Mouse (Mus musculus): ENCODE measurements around the gene Gucd1.
"Not testable (repeated sequence)": the region's sequence is repeated elsewhere in the genome, so short reads cannot be mapped to it uniquely, and the experiment has no call there.

The Gucd1 gene

GRCm38 (mm10) chr10:75458329-75458728, 59.4 kb downstream of the Gucd1 start:
- DNase-seq = no peak

DNA sequence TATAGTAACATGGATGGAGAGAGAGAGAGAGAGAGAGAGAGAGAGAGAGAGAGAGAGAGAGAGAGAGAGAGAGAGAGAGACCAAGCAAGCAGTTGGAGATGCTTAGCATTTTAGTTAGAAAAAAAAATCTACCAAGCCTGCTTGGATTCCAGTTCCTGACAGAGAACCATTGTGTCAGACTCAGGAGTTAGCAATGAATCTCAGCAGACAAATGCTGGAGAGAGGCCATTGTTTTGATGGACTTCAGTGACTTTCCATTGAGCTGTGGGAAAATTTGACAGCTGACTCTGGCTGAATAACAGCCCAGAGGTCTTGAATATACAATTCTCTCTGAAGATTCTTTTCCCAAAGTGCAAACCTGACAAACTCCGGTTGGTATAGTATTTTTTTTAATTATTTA, 59.9 kb downstream of the Gucd1 start:
- no peak for DNase-seq

- not testable (repeated sequence) for DNase-seq
These were observed 61.5 kb downstream of the Gucd1 start for GRCm38 (mm10) chr10:75456061-75456831.

- DNase-seq = peak; percentile 39
These were observed 66.6 kb downstream of the Gucd1 start for GRCm38 (mm10) chr10:75451036-75451786.

GRCm38 (mm10) chr10:75450331-75450730, 67.4 kb downstream of the Gucd1 start:
- no peak for DNase-seq

DNA sequence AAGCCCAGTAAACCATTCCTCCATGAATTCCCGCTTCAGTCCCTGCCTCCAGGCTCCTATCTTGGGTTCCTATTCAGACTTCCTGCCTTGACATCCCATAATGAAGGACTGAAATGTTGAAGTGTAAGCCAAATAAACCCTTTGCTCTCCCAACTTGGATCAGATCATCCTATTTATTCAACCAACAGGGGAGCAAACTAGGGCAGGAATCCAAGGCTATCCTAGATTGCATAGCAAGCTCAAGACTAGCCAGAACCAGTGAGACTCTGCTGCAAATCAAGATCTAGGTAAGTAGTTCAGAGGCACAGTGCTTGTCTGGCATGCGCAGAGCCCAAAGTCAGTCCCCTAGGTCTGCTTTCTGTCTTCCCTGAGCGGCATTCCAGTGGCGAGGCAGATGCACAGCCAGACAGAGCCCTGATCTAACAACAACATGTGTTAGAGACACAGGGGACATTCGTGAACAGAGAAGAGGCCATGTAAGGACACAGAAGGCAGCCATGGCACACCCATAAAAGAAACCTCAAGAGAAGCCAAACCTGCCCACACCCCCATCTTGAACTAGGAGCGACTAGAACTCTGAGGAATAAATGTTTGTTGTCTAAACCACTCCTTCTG, 68.9 kb downstream of the Gucd1 start:
- DNase-seq = no peak

DNA sequence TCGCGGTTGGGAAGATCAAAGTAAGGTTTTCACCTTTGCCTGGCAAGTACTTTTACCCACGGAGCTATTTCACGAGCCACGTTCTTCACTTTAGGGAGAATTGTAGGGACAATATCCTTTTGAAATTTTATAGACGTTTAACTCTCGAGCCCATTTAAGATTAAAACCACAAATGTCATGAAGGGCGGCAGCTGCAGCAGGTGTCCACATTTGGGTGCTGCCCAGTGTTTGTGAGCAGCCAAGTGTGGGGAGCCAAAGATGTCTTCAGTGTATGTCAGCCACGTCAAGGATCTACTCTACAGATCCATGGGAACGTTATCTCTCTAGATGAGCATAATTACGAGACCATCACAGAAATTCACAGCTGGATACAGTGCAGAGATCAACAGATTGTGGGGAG, 70.3 kb downstream of the Gucd1 start:
- DNase-seq = no peak

- no peak for DNase-seq
These were observed 71.2 kb downstream of the Gucd1 start for GRCm38 (mm10) chr10:75446501-75447083.

DNA sequence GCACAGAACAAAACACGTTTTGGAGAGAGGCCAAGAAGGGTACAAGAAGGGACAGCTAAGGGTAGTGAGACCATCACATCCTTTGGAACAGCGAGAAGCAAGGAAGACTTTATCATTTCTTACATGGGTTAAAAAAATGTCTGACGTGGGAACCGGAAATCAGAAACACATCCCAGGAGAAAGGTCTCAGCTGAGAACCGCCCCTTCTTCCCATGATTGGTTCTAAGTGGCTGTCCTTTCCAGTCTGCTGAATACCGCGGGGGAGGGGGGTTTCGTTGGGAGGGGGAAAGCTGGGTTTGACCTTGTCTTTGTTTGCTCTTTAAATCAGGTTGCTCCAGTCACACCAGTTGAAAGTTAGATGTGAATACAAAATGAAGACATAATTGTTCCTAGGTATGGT, 72.7 kb downstream of the Gucd1 start:
- DNase-seq = no peak

GRCm38 (mm10) chr10:75444111-75444826, 73.5 kb downstream of the Gucd1 start:
- DNase-seq = no peak

GRCm38 (mm10) chr10:75443017-75443416, 74.8 kb downstream of the Gucd1 start:
- DNase-seq = no peak

- DNase-seq = no peak
These were observed 76.0 kb downstream of the Gucd1 start for GRCm38 (mm10) chr10:75441800-75442199.

- DNase-seq = no peak
These were observed 77.0 kb downstream of the Gucd1 start for GRCm38 (mm10) chr10:75440756-75441155.

DNA sequence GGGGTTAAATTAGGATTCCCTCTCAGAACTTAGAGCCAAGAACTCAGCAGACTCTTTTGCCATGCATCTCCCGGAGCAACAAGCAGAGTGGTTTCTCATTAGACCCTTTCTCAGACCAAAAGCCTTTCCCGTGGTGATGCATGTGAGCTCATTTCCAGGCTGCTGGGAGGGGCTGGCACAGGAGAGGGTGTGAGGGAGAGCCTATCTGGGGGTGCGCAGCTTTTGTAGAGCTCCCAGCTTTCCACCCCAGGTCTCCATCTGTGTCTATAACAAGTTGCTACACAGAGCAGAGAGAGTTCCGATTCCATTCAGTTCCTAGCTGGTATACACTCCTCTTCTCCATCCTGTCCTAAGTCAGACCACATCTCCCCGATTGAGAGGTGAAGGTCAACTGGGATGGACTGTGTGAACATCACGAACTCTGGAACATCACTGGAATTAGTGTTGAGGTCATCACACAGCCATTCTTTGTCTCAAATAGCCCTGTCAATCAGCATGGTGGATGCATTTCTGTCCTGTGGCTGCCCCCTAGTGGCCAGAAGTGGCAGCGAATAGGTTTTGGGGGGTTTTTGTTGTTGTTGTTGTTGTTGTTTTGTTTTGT, 78.5 kb downstream of the Gucd1 start:
- peak; percentile 38 for DNase-seq

DNA sequence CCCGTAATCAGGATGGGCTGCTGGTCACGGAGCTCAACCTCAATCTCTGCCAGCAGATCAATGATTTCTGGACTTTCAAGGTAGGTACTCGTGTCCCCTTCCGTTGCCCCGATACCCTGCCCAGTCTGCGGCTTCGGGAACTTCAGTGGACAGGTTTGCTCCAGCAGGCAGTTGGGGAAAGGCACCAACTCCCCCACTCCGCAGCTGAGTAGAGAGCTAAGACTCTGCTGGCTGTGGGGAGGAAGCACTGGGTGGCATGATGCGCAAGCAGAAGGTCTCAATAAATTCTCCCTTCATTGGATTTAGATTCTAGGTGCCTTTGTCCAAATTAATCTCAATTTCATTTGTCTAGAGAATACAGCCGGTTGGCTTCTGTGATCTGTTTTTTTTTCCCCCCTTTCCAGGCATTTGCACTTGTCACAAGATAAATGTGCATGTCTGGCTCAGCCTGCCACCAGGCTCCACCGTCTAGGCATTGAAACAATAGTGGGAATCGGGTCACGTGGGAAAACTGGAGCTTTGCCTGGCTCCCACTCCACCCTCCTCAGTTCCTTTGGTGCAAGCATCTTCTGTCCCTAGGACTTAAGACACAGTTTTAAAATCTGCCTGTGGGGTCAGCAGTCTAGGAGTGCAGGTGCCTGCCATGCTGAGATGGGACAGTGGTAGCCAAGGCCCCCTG, 79.5 kb downstream of the Gucd1 start:
- DNase-seq = no peak

- no peak for DNase-seq
These were observed 80.5 kb downstream of the Gucd1 start for GRCm38 (mm10) chr10:75437284-75437683.

- peak; percentile 87 for DNase-seq
These were observed 81.1 kb downstream of the Gucd1 start for GRCm38 (mm10) chr10:75436604-75437217.

- no peak for DNase-seq
These were observed 87.1 kb downstream of the Gucd1 start for GRCm38 (mm10) chr10:75430633-75431032.

DNA sequence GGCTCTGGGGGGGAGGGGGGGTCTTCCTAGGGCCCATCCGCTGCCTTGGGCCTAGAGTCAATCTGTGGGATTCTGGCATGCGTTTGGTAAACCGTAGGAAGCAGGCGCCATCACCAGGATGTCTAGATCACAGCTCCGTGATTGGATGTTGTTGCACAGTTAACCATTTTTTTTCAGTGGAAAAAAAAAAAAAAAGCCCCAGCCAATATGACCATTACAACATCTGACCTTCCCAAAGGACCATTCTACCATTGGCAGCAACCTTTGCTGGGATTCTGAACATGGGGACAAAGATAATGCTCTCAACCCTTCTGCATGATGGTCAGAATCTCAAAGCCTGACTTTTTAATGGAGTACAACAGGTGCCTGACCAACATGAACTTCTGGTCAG, 87.6 kb downstream of the Gucd1 start:
- DNase-seq = no peak

DNA sequence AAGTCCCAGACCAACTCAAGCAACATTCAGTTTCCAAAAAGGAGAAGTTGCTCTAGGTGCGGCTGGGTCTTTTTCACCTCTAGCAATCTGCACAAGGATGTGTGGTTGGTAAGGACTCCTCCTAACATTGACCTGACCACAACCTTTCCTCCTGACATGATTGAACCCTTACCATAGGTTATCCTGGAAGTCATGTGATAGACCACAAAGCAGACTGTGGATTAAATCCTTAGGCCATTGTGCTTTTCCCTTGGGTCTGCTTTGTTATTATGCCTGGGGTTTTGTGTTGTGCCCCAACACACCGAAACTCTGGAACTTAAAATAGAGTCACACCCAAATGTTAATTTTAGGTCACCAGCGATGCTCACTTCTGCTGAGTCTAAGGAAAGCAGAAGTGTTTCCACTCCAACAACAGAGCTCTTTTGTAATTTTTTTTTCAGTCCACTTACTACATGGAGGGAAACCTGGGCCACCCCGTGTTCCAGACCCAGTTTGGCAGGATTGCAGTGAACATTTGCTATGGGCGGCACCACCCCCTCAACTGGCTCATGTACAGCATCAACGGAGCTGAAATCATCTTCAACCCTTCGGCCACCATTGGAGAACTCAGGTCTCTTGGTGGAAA, 88.1 kb downstream of the Gucd1 start:
- peak; percentile 24 for DNase-seq

DNA sequence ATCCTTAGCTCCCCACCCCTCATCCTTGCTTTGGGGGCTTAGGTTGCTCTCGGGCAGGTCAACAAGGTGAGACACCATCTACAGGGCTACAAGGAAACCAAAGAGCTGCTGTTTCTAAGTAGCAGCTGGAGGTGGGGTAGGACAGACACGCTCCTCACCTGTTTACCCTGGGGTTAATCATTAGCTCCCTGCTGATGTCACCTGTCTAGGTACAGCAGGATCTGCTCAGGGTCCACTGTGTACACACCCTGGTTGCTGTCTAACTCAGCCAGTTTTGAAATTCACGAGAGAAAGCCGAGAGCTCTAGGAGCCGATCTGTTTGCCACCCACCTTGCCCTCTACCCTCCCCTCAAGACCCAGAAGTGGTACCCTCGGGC, 88.8 kb downstream of the Gucd1 start:
- DNase-seq = no peak
